Mouse (Mus musculus): Measurements from ENCODE around the gene Rpp40. TPM values are rescaled to one million over a fixed set of nuclear protein-coding genes. Genes with fewer than 3 reads are reported as not detected.

Gene Rpp40
- polyA plus RNA-seq, 1 experiment, result 4.9 TPM

- Histone ChIP-seq H3K4me1 (ENCODE audit: control insufficient read depth, insufficient read depth, low read length) (no peaks in the 10 kb centered on the region), H3K27me3 (ENCODE audit: control insufficient read depth, insufficient read depth, low read length) (no peaks in the 10 kb centered on the region), H3K4me3 (ENCODE audit: control insufficient read depth, low read depth, low read length) (no peak overlapping the region), H3K27ac (ENCODE audit: control insufficient read depth, insufficient read depth, low read depth, low read length) (no peak overlapping the region), H3K36me3 (ENCODE audit: control insufficient read depth, insufficient read depth, low read length) (no peaks in the 10 kb centered on the region)
- TF ChIP-seq CTCF (IDR thresholded peaks at IDR 0.05; ENCODE audit: control insufficient read depth, insufficient read depth, insufficient replicate concordance, low read depth, low read length) (no peak), POLR2A (IDR thresholded peaks at IDR 0.05; ENCODE audit: control insufficient read depth, low read depth, low read length) (no peak)
Measured at GRCm38 (mm10) chr13:35879068-35879467, 27.1 kb downstream of the Rpp40 start.

GRCm38 (mm10) chr13:35878282-35878681 is 27.9 kb downstream of the Rpp40 start:
- H3K36me3 ChIP-seq (ENCODE audit: control insufficient read depth, insufficient read depth, low read length), result no peaks in the 10 kb centered on the region
- no peaks in the 10 kb centered on the region for H3K27me3 ChIP-seq (ENCODE audit: control insufficient read depth, insufficient read depth, low read length)
- TF ChIP-seq CTCF (IDR thresholded peaks at IDR 0.05; ENCODE audit: control insufficient read depth, insufficient read depth, insufficient replicate concordance, low read depth, low read length), result no peak
- TF ChIP-seq POLR2A (IDR thresholded peaks at IDR 0.05; ENCODE audit: control insufficient read depth, low read depth, low read length), result no peak
- no peak overlapping the region for H3K27ac ChIP-seq (ENCODE audit: control insufficient read depth, insufficient read depth, low read depth, low read length)
- no peaks in the 10 kb centered on the region for H3K4me1 ChIP-seq (ENCODE audit: control insufficient read depth, insufficient read depth, low read length)
- H3K4me3 ChIP-seq (ENCODE audit: control insufficient read depth, low read depth, low read length), result no peak overlapping the region

- Histone ChIP-seq H3K27me3 (ENCODE audit: control insufficient read depth, insufficient read depth, low read length) (no peaks in the 10 kb centered on the region), H3K4me1 (ENCODE audit: control insufficient read depth, insufficient read depth, low read length) (no peaks in the 10 kb centered on the region), H3K36me3 (ENCODE audit: control insufficient read depth, insufficient read depth, low read length) (no peaks in the 10 kb centered on the region), H3K4me3 (ENCODE audit: control insufficient read depth, low read depth, low read length) (no peak overlapping the region), H3K27ac (ENCODE audit: control insufficient read depth, insufficient read depth, low read depth, low read length) (no peak overlapping the region)
- TF ChIP-seq POLR2A (IDR thresholded peaks at IDR 0.05; ENCODE audit: control insufficient read depth, low read depth, low read length), result no peak
- no peak for TF ChIP-seq CTCF (IDR thresholded peaks at IDR 0.05; ENCODE audit: control insufficient read depth, insufficient read depth, insufficient replicate concordance, low read depth, low read length)
Measured at GRCm38 (mm10) chr13:35875396-35875795, 30.8 kb downstream of the Rpp40 start.

DNA sequence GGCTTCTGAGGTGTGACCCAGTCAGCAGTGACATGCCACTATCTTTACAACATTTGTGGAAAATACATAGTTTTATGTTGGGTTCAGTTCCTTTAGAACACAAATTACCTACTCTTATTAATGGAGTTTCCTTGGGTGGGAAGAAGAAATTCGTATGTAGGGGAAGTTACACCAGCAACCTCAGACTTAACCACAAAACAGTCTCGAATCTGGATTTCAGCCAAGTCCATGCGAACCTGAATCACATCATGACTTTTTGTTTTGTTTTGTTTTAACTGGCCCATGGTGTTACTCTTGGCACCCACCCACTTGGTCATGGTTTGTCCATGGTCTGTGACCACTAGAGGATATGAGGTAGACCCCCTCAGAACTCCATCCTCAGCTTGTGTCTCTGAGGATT is 35.1 kb downstream of the Rpp40 start:
- Histone ChIP-seq H3K27ac (ENCODE audit: control insufficient read depth, insufficient read depth, low read depth, low read length) (no peak overlapping the region), H3K4me3 (ENCODE audit: control insufficient read depth, low read depth, low read length) (no peak overlapping the region), H3K27me3 (ENCODE audit: control insufficient read depth, insufficient read depth, low read length) (no peaks in the 10 kb centered on the region), H3K4me1 (ENCODE audit: control insufficient read depth, insufficient read depth, low read length) (no peaks in the 10 kb centered on the region), H3K36me3 (ENCODE audit: control insufficient read depth, insufficient read depth, low read length) (no peaks in the 10 kb centered on the region)
- no peak for TF ChIP-seq CTCF (IDR thresholded peaks at IDR 0.05; ENCODE audit: control insufficient read depth, insufficient read depth, insufficient replicate concordance, low read depth, low read length)
- TF ChIP-seq POLR2A (IDR thresholded peaks at IDR 0.05; ENCODE audit: control insufficient read depth, low read depth, low read length), result no peak

GRCm38 (mm10) chr13:35870659-35871058 is 35.5 kb downstream of the Rpp40 start:
- H3K27ac ChIP-seq (ENCODE audit: control insufficient read depth, insufficient read depth, low read depth, low read length), result no peak overlapping the region
- no peaks in the 10 kb centered on the region for H3K27me3 ChIP-seq (ENCODE audit: control insufficient read depth, insufficient read depth, low read length)
- H3K4me1 ChIP-seq (ENCODE audit: control insufficient read depth, insufficient read depth, low read length), result no peaks in the 10 kb centered on the region
- no peak for TF ChIP-seq POLR2A (IDR thresholded peaks at IDR 0.05; ENCODE audit: control insufficient read depth, low read depth, low read length)
- TF ChIP-seq CTCF (IDR thresholded peaks at IDR 0.05; ENCODE audit: control insufficient read depth, insufficient read depth, insufficient replicate concordance, low read depth, low read length), result no peak
- H3K4me3 ChIP-seq (ENCODE audit: control insufficient read depth, low read depth, low read length), result no peak overlapping the region
- H3K36me3 ChIP-seq (ENCODE audit: control insufficient read depth, insufficient read depth, low read length), result no peaks in the 10 kb centered on the region

DNA sequence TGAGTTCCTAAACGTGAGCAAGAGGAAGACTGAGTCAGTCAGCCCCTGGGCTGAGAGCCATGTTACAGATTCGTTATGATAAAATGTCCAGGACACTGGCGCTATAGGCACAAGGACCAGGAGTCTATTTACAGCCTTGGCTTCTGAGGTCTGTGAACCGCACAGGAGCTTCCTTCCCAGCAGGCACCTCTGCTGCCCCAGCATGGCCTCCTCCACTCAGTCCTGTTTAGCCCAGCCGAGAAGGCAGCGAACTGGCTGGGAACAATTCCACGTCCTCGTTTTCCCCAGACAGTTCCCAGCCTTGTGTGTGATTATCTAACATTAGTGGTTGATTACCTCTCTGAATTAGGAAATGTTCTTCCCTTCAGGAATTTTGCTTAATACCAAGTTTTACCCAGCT is 45.2 kb downstream of the Rpp40 start:
- no peak for TF ChIP-seq CTCF (IDR thresholded peaks at IDR 0.05; ENCODE audit: control insufficient read depth, insufficient read depth, insufficient replicate concordance, low read depth, low read length)
- TF ChIP-seq POLR2A (IDR thresholded peaks at IDR 0.05; ENCODE audit: control insufficient read depth, low read depth, low read length), result no peak
- Histone ChIP-seq H3K27ac (ENCODE audit: control insufficient read depth, insufficient read depth, low read depth, low read length) (peak overlapping the region; percentile 10; the same call in 1 of the 2 replicates), H3K27me3 (ENCODE audit: control insufficient read depth, insufficient read depth, low read length) (no peaks in the 10 kb centered on the region), H3K4me1 (ENCODE audit: control insufficient read depth, insufficient read depth, low read length) (no peaks in the 10 kb centered on the region), H3K4me3 (ENCODE audit: control insufficient read depth, low read depth, low read length) (no peak overlapping the region), H3K36me3 (ENCODE audit: control insufficient read depth, insufficient read depth, low read length) (no peaks in the 10 kb centered on the region)

DNA sequence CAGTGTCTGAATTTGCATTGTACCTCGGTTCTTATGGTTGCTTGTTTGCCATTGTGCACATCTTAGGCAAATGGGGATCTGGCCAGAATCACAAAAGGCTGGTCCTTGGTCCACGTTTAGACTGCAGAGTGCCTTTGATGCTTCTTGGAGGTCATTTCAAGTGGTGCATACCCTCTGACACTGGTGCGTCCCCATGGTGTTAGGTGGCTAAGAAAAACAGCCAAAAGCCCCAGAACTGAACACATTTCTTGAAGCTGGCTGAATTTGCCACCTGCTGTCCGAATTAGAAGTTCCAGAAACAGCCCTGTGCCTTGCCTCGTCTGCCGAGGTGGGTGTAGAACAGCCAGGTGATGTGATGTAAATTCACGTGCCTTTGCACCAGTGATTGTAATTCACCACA is 48.7 kb downstream of the Rpp40 start:
- H3K36me3 ChIP-seq (ENCODE audit: control insufficient read depth, insufficient read depth, low read length), result no peaks in the 10 kb centered on the region
- no peaks in the 10 kb centered on the region for H3K4me1 ChIP-seq (ENCODE audit: control insufficient read depth, insufficient read depth, low read length)
- no peak overlapping the region for H3K4me3 ChIP-seq (ENCODE audit: control insufficient read depth, low read depth, low read length)
- no peak overlapping the region for H3K27ac ChIP-seq (ENCODE audit: control insufficient read depth, insufficient read depth, low read depth, low read length)
- TF ChIP-seq POLR2A (IDR thresholded peaks at IDR 0.05; ENCODE audit: control insufficient read depth, low read depth, low read length) (no peak), CTCF (IDR thresholded peaks at IDR 0.05; ENCODE audit: control insufficient read depth, insufficient read depth, insufficient replicate concordance, low read depth, low read length) (no peak)
- H3K27me3 ChIP-seq (ENCODE audit: control insufficient read depth, insufficient read depth, low read length), result no peaks in the 10 kb centered on the region
